Mouse (Mus musculus) limb, embryonic 10.5 days (tissue): Measurements from ENCODE around the gene Rere. TPM values are rescaled to one million over a fixed set of nuclear protein-coding genes. Genes with fewer than 3 reads are reported as not detected.
"Not testable (repeated sequence)": the region's sequence is repeated elsewhere in the genome, so short reads cannot be mapped to it uniquely, and the experiment has no call there.

Source experiments
- DNase-seq: peaks from one replicate; pipeline ENCODE4 v3.0.0-alpha.2; 2017; ENCODE audit warnings: low spot score
- H3K27ac ChIP-seq: fragments of 300-500 bp; sonication (generic); 2 replicates; pipeline ENCODE4 v1.5.1; 2016; ENCODE audit warnings: mild to moderate bottlenecking
- H3K27me3 ChIP-seq: fragments of 300-500 bp; sonication (generic); 2 replicates; pipeline ENCODE4 v1.6.1; 2016; ENCODE audit warnings: low read depth, mild to moderate bottlenecking; ENCODE audit not compliant: poor library complexity, severe bottlenecking
- H3K36me3 ChIP-seq: fragments of 300-500 bp; sonication (generic); 2 replicates; pipeline ENCODE4 v1.6.1; 2016; ENCODE audit warnings: mild to moderate bottlenecking, moderate library complexity
- H3K4me1 ChIP-seq: fragments of 300-500 bp; sonication (generic); 2 replicates; pipeline ENCODE4 v1.6.1; 2016
- H3K4me3 ChIP-seq: fragments of 300-500 bp; sonication (generic); 2 replicates; pipeline ENCODE4 v1.5.1; 2016; ENCODE audit warnings: mild to moderate bottlenecking, moderate library complexity
- H3K9me3 ChIP-seq: fragments of 300-500 bp; sonication (generic); replicated peaks from 2 replicates; pipeline ENCODE4 v1.6.1; 2016; ENCODE audit warnings: mild to moderate bottlenecking
- WGBS: fragments of 180-500 bp; shearing (Covaris S2); methylation state at CpG from one replicate; pipeline ENCODE4 v1.1.7; 2016; 5-methylcytosine and 5-hydroxymethylcytosine counted together
- polyA plus RNA-seq: library from polyadenylated mRNA; unstranded; fragments of >200 nt; fragmentation: Nextera tagmentation; extraction: Ambion mirVana; gene quantifications from 2 replicates; pipeline ENCODE4 v1.2.1, GENCODE M21; 2016

The Rere gene
- polyA plus RNA-seq, 1 experiment from 2014 or later = 40.3 TPM

DNA sequence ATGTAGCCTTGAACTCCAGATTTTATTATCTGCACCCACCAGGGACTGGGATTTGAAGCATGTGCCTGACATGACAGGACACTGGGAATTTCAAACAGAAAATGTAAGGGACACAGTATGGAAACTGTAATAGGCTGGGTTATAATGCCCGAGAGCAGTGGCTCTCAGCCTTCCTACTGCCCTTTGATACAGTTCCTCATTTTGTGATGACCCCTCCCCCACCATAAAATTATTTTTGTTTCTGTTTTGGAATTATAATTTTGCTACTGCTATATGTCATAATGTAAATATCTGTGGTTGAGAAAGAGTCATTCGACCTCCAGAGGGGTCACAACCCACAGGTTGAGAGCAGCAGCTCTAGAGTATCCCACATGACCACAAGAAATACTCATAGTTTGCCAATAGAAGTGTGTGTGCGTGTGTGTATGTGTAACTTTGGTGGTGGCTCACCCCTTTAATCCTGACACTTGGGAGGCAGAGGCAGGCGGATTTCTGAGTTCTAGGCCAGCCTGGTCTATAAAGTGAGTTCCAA lies 312.9 kb downstream of the Rere start:
- Histone ChIP-seq H3K27me3 (no peaks in the 10 kb centered on the region), H3K4me1 (peaks cover 46% of the 10 kb centered on the region), H3K9me3 (no peaks in the 10 kb centered on the region), H3K27ac (no peak overlapping the region), H3K4me3 (no peak overlapping the region), H3K36me3 (peaks cover 10% of the 10 kb centered on the region; the same call in 1 of the 2 replicates)
- DNase-seq = no peak
- WGBS = 94% methylated on average over 4 of the region's 4 CpGs

DNA sequence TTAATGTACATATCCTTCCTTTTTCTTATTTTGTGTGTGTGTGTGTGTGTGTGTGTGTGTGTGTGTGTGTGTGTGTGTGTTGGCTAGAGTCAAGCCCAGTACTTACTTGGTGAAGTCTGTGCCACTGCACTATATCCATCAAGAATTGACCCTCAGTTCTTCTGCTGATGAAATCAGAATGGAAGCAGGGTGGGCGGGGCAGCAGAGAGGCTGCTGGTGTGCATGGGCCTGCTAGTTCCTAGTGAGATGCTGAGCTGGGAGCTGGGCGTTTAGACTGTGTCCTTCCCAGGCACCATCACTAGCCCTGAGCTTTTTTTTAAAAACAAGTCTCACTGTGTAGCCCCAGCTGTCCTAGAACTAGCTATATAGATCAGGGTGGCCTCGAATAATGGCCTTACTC lies 313.6 kb downstream of the Rere start:
- Histone ChIP-seq H3K4me1 (peaks cover 44% of the 10 kb centered on the region), H3K36me3 (peaks cover 10% of the 10 kb centered on the region; the same call in 1 of the 2 replicates), H3K4me3 (no peak overlapping the region), H3K9me3 (no peaks in the 10 kb centered on the region), H3K27ac (no peak overlapping the region), H3K27me3 (no peaks in the 10 kb centered on the region)
- no peak for DNase-seq
- WGBS = 78% methylated on average over 3 of the region's 3 CpGs

DNA sequence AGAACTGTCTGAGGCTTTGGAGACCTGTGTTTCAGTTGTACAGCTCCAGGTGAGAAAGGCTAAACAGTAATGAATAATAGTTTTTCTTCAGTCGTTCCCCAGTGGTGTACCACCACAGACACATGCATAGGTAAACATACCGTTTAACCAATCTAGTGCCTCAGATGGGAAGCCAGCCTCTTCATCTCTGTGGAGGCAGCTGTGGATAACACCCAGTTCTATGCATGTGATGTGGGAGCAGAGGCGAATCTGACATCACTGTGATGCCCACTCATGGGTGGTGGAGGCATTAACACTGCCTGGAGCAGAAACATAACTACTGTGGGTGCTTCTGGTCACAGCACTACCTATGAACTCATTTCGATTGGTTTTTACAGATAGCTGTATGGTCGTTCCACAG lies 314.5 kb downstream of the Rere start:
- no peaks in the 10 kb centered on the region for H3K9me3 ChIP-seq
- no peak overlapping the region for H3K4me3 ChIP-seq
- H3K27me3 ChIP-seq = no peaks in the 10 kb centered on the region
- peaks cover 35% of the 10 kb centered on the region for H3K4me1 ChIP-seq
- WGBS = 87% methylated on average over 5 of the region's 5 CpGs
- no peak overlapping the region for H3K27ac ChIP-seq
- DNase-seq = no peak
- peaks cover 10% of the 10 kb centered on the region; the same call in 1 of the 2 replicates for H3K36me3 ChIP-seq

GRCm38 (mm10) chr4:150598686-150599085 lies 317.2 kb downstream of the Rere start:
- Histone ChIP-seq H3K4me3 (no peak overlapping the region), H3K27me3 (no peaks in the 10 kb centered on the region), H3K4me1 (peaks cover 12% of the 10 kb centered on the region), H3K36me3 (peaks cover 11% of the 10 kb centered on the region; the same call in 1 of the 2 replicates), H3K27ac (no peak overlapping the region), H3K9me3 (no peaks in the 10 kb centered on the region)
- WGBS = 71% methylated on average over 1 of the region's 1 CpGs
- DNase-seq = no peak

GRCm38 (mm10) chr4:150599119-150599992 lies 317.9 kb downstream of the Rere start:
- no peak for DNase-seq
- Histone ChIP-seq H3K27ac (peak overlapping the region; percentile 30; the same call in 1 of the 2 replicates), H3K4me3 (no peak overlapping the region), H3K9me3 (no peaks in the 10 kb centered on the region), H3K27me3 (no peaks in the 10 kb centered on the region), H3K36me3 (peaks cover 11% of the 10 kb centered on the region), H3K4me1 (peaks cover 13% of the 10 kb centered on the region)
- WGBS = 67% methylated on average over 3 of the region's 3 CpGs

- H3K27me3 ChIP-seq, H3K9me3 ChIP-seq, DNase-seq, H3K4me3 ChIP-seq, H3K27ac ChIP-seq: not testable (repeated sequence)
- 94% methylated on average over 2 of the region's 2 CpGs for WGBS
- Histone ChIP-seq H3K36me3 (peaks cover 20% of the 10 kb centered on the region), H3K4me1 (peaks cover 17% of the 10 kb centered on the region)
These were observed 319.1 kb downstream of the Rere start for GRCm38 (mm10) chr4:150600503-150600902.

DNA sequence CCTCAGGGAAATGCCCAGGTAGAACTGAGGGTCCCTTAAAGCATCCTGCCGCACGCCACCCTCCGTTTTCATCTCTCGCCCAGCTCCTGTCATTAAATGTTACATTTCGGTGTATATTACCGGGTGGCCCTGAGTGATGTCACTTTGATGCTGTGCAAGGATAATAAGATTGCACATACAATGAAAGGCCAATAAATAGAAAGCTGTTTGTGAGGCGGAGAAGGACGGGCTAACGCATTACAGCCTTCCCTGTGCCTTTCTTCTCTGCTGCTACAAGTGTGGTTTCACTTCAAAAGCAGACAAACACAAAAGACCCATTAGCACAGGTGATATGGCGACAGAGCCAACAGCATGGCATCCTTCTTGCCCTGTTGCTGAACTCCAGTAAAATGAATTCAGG lies 320.0 kb downstream of the Rere start:
- no peak for DNase-seq
- Histone ChIP-seq H3K36me3 (peaks cover 15% of the 10 kb centered on the region), H3K9me3 (no peaks in the 10 kb centered on the region), H3K27ac (no peak overlapping the region), H3K4me1 (peaks cover 25% of the 10 kb centered on the region), H3K27me3 (no peaks in the 10 kb centered on the region), H3K4me3 (no peak overlapping the region)
- WGBS = 87% methylated on average over 10 of the region's 10 CpGs

DNA sequence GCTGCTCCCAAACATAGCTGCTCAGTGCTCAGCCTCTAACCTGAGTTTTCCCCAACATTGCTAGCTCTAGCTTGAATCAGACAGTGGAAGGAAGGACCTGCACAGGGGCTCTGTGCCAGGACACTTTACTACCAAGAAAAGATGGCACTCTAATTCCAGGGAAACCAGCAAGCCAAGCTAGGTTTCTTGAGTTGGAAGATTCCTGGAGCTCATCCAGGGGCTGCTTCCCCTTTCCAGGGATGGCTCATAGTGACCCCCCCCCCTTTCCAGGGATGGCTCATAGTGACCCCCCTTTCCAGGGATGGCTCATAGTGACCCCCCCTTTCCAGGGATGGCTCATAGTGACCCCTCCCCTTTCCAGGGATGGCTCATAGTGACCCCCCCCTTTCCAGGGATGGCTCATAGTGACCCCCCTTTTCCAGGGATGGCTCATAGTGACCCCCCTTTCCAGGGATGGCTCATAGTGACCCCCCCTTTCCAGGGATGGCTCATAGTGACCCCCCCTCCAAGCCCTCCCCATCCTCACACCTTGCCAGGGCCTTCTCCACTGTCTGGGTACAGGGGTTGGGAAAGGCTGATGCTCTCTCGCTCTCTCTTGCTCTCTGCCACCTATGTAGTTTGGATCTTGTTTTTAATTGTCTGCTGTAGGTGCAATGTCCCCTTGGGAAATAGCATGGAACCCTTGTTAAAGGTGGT lies 322.1 kb downstream of the Rere start:
- Histone ChIP-seq H3K36me3 (peaks cover 24% of the 10 kb centered on the region), H3K27ac (no peak overlapping the region), H3K27me3 (no peaks in the 10 kb centered on the region), H3K9me3 (no peaks in the 10 kb centered on the region), H3K4me3 (no peak overlapping the region), H3K4me1 (peaks cover 29% of the 10 kb centered on the region)
- no peak for DNase-seq
- WGBS = 93% methylated on average over 1 of the region's 1 CpGs

DNA sequence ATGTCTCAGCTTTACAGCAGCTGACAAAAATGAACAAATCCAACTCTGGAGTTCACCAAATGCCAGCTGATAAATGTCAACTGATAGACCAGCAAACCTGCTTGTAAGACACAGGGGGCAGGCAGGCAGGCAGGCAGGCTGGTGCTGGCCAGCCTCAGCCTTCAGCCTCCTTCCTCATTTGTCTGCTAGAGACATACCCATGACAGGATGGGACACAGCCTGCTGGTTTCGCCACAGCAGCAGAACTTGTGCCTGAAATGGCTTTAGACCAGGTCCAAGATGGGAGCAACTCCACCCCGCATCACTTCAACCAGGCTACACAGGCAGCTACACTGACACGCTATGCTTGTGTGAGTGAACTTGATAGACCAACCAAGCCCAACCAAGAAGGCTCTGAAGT lies 324.4 kb downstream of the Rere start:
- Histone ChIP-seq H3K9me3 (no peaks in the 10 kb centered on the region), H3K27ac (peak overlapping the region; percentile 10; the same call in 1 of the 2 replicates), H3K27me3 (no peaks in the 10 kb centered on the region), H3K36me3 (peaks cover 46% of the 10 kb centered on the region), H3K4me1 (peaks cover 21% of the 10 kb centered on the region), H3K4me3 (no peak overlapping the region)
- WGBS = 90% methylated on average over 3 of the region's 3 CpGs
- no peak for DNase-seq

- DNase-seq = no peak
- Histone ChIP-seq H3K9me3 (no peaks in the 10 kb centered on the region), H3K4me1 (peaks cover 21% of the 10 kb centered on the region), H3K27me3 (no peaks in the 10 kb centered on the region), H3K4me3 (no peak overlapping the region), H3K27ac (no peak overlapping the region), H3K36me3 (peaks cover 52% of the 10 kb centered on the region)
- WGBS = 76% methylated on average over 3 of the region's 3 CpGs
These were observed 325.2 kb downstream of the Rere start for GRCm38 (mm10) chr4:150606449-150607161.

DNA sequence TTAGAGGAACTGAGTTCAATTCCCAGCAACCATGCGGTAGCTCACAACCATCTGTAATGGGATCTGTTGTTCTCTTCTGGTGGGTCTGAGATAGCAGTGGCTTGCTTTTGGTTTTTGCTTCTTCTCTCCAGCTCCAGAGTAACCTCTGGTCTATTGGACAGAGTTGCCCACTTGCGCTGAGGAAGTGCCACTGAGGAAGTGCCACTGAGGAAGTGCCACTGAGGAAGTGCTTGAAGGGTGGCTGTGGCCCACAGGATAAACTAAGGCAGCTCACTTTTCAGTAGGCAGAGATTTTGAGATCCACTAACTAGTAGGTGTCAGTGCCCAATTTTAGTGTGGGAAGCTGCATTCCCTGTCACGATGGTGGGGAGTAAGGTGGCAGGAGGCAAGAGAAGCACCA lies 327.2 kb downstream of the Rere start:
- Histone ChIP-seq H3K27me3 (no peaks in the 10 kb centered on the region), H3K36me3 (peaks cover 69% of the 10 kb centered on the region), H3K27ac (no peak overlapping the region), H3K9me3 (no peaks in the 10 kb centered on the region), H3K4me3 (no peak overlapping the region), H3K4me1 (peaks cover 21% of the 10 kb centered on the region)
- WGBS = 95% methylated on average over 3 of the region's 3 CpGs
- DNase-seq = no peak

DNA sequence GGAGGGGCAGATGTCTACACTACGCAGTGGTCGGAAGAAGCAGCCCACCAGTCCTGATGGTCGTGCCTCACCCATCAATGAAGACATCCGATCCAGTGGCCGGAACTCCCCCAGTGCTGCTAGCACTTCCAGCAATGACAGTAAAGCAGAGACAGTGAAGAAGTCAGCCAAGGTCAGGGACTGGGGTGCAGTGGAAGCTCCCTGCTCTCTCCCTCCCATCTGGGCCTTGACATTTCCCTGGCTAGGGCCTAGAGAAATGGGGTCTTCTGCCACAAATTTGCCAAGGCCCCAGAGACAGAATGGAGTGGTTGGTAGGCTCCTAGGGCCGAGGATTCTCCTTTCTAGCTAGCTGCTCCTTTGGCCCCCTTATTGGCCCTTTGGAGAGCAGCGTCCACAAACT lies 332.3 kb downstream of the Rere start:
- DNase-seq = no peak
- no peaks in the 10 kb centered on the region for H3K9me3 ChIP-seq
- H3K36me3 ChIP-seq = peaks cover 98% of the 10 kb centered on the region
- H3K4me3 ChIP-seq = no peak overlapping the region
- 94% methylated on average over 7 of the region's 7 CpGs for WGBS
- no peak overlapping the region for H3K27ac ChIP-seq
- H3K4me1 ChIP-seq = no peaks in the 10 kb centered on the region
- no peaks in the 10 kb centered on the region for H3K27me3 ChIP-seq
